Mouse (Mus musculus): Measurements from ENCODE around the gene Vmn1r57.
"Not testable (repeated sequence)": the region's sequence is repeated elsewhere in the genome, so short reads cannot be mapped to it uniquely, and the experiment has no call there.

Gene Vmn1r57

DNA sequence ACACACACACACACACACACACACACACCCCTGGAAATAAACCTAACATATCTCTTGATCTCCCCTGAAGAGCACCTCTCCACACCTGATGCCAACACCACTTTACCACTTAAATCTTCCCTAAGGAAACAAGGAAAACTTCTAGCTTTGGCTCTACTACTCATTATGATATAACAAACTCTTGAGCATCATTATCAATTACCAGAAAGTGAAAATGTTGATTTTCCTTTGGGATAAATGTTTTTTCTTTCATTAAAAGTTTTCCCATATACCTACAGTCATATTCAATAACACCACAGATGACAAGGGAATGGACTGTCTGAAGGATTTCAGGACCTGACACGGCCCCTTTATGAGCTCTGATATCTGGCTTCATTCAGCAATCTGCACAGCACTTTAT, at the start of gene Vmn1r57:
Gene Vmn1r57 (plus strand): TSS at position 301 of the 400 bp plus-strand sequence.
- not testable (repeated sequence) for DNase-seq (ENCODE audit: low read depth, low spot score)

GRCm38 (mm10) chr7:5196647-5197046, 21.6 kb upstream of the Vmn1r57 start, which contains the start of gene Vmn1r56:
Gene Vmn1r56 (minus strand): TSS chr7:5196747.
- not testable (repeated sequence) for DNase-seq (ENCODE audit: low read depth, low spot score)

GRCm38 (mm10) chr7:5263051-5263450, 44.8 kb downstream of the Vmn1r57 start:
- no peak for DNase-seq (ENCODE audit: low read depth, low spot score)
